Mouse (Mus musculus): ENCODE measurements around the gene Mob3b. TPM values are rescaled to one million over a fixed set of nuclear protein-coding genes. Genes with fewer than 3 reads are reported as not detected.

The Mob3b gene
- polyA plus RNA-seq, 1 experiment, result 3.3 TPM

DNA sequence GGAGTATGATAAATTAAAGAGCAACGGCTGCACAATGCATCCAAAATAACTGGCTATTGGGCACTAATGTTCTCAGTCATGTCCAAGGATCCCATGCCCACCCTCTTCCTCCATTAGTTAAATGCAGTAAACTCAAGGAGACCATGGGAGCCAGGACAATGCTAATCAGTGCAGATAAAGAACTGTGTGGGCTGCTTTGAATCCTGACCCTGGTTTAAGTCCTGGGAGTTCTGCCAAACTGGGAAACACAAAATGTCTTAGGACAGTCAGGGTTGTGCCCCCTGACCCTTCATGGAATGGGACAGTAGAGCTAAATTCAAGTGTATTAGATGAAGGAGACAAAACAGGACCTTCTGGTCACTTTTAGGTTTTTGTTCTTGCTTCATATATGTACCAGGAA, 117.0 kb downstream of the Mob3b start:
- Histone ChIP-seq H3K4me3 (ENCODE audit: insufficient read depth, low read depth, low read length) (no peak overlapping the region), H3K4me1 (ENCODE audit: control insufficient read depth, insufficient read depth, insufficient read length, low read length) (no peaks in the 10 kb centered on the region), H3K27ac (replicated peaks; ENCODE audit: low read depth, low read length) (no peak overlapping the region)

DNA sequence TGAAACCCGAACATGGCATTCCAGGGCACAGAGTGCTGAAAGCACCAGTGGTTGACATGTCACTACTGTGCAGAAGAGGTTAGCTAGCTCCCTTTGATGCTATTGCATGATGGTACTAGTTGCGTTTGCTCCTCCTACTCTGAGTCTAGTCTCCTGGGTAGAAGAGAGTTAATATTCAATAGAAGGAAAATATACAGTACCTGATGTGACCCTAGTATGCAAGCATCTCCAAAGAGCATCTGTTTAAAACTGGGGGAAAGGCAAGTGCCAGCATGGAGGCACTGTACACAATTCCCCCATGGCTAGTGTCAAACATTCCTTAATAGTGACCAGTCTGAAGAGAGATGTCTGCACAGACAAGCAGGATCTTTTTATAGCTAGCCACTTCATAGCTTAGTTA, 119.5 kb downstream of the Mob3b start:
- H3K4me3 ChIP-seq (ENCODE audit: insufficient read depth, low read depth, low read length), result no peak overlapping the region
- no peak overlapping the region for H3K27ac ChIP-seq (replicated peaks; ENCODE audit: low read depth, low read length)
- no peaks in the 10 kb centered on the region; the same call in 1 of the 2 replicates for H3K4me1 ChIP-seq (ENCODE audit: control insufficient read depth, insufficient read depth, insufficient read length, low read length)

DNA sequence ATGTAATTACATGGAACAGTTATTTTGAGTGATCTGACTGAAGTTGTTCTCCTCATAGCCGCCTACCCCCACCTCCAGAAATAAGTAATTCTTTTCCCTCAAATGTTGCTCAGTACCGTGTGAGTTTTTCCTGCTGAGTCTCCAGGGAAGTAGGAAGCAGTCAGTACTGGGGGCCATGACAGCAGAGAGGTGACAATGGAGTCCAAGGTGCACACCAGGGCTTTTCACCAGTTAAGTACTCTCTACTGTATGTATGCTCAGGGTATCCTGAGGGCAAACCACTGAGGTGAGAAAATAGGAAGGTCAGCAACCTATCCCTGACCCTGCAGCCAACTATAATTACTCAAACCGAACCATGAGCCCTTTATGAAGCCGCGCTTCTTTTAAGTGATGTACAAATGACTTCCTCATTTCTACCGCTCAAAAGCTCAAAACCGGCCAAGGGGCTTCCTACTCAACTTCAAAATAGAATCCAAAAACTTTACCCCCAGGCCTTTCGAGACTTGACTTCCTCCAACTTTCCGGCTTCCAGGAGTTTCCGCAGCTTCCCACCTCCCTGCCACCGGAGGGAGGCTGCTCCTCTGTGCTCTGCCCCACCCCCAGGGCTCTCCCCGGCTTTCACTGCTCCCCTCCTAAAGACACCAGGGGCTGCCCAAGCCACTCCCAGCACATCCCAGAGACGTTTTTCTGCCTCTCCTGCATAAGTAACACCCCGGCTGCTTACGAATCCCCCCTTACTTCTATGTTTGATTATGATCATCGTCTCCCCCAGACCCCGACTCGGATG, 122.6 kb downstream of the Mob3b start:
- Histone ChIP-seq H3K4me1 (ENCODE audit: control insufficient read depth, insufficient read depth, insufficient read length, low read length) (no peaks in the 10 kb centered on the region; the same call in 1 of the 2 replicates), H3K27ac (replicated peaks; ENCODE audit: low read depth, low read length) (no peak overlapping the region), H3K4me3 (ENCODE audit: insufficient read depth, low read depth, low read length) (no peak overlapping the region)

DNA sequence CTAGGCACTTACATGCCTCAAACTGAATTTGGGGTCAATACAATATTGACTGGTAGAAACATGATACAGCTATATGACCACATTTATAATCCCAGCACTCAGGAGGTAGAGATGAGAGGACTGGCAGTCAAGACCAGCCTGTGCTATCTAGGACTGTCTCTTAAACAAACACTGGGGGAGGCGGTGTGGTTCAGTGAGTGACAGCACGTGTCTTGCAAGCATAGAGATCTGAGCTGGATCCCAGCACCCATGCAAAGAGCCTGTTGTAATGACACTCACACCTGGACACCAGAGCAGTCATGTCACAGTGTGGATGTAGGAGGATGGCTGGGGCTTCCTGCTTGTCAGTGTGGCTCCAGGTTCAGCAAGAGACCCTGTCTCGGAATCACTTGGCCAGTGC, 124.5 kb downstream of the Mob3b start:
- Histone ChIP-seq H3K27ac (replicated peaks; ENCODE audit: low read depth, low read length) (no peak overlapping the region), H3K4me1 (ENCODE audit: control insufficient read depth, insufficient read depth, insufficient read length, low read length) (no peaks in the 10 kb centered on the region; the same call in 1 of the 2 replicates), H3K4me3 (ENCODE audit: insufficient read depth, low read depth, low read length) (no peak overlapping the region)

DNA sequence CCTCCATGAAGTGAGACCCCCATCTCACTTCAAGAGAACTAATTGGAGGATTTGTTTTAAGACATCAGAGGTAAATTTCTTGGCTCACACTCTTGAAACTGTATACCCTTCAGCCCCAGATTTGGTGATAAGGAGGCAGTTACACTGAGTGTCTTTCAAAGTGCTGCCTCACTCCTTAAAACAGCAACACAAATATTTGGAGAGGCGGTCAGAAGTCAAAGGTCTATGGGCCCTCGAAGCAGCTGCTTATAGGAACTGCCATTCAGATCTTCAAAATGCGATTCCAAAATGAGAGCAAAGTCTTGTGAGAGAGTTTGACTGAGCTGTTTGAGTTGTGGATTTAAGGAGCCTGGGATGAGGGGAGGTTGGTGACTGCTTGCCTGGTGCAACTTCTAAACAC, 125.7 kb downstream of the Mob3b start:
- no peaks in the 10 kb centered on the region; the same call in 1 of the 2 replicates for H3K4me1 ChIP-seq (ENCODE audit: control insufficient read depth, insufficient read depth, insufficient read length, low read length)
- no peak overlapping the region for H3K4me3 ChIP-seq (ENCODE audit: insufficient read depth, low read depth, low read length)
- H3K27ac ChIP-seq (replicated peaks; ENCODE audit: low read depth, low read length), result no peak overlapping the region

DNA sequence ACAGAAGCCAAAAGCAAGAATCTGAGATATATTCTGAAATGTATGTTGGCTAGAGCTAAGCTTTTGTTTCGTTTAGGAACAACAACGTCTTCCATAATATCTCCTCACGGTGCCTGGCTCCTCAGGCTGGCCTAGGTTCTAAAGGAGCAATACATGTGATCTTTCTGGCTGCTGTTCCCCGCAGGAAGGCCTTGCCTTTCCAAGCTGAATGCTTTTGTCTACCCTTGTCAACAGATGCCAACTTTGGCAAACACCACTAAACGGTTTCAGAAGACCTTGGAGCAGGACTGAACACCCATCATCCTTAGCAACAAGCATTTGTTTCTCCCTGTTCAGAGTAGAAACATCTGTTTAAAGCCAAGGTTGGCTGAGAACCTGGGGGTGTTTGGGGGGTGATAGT, 126.1 kb downstream of the Mob3b start:
- Histone ChIP-seq H3K4me3 (ENCODE audit: insufficient read depth, low read depth, low read length) (no peak overlapping the region), H3K27ac (replicated peaks; ENCODE audit: low read depth, low read length) (no peak overlapping the region)

DNA sequence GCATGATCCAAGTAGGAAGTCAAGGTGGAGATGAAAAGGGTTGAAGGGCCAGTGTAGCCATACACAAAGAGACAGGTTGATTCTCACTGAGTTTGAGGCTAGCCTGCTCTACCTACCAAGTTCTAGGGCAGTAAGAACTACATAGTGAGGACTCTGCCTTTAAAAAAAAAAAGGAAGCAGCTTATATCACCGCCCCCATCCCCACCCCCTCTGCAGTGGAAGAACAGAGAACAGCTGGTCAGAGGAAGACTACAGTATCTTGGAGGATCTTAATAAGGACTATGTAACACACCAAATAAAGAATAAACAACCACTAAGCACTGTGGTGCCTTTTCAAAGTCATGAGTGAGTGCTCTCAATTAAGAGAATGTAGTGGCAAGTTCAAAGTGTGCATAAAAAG, 138.9 kb downstream of the Mob3b start:
- no peak overlapping the region for H3K4me3 ChIP-seq (ENCODE audit: insufficient read depth, low read depth, low read length)
- H3K4me1 ChIP-seq (ENCODE audit: control insufficient read depth, insufficient read depth, insufficient read length, low read length), result no peaks in the 10 kb centered on the region; the same call in none of the 2 replicates
- H3K27ac ChIP-seq (replicated peaks; ENCODE audit: low read depth, low read length), result no peak overlapping the region

More for the DNA sequence above, 126.1 kb downstream of the Mob3b start:
- H3K4me1 ChIP-seq (ENCODE audit: control insufficient read depth, insufficient read depth, insufficient read length, low read length), result no peaks in the 10 kb centered on the region; the same call in 1 of the 2 replicates

DNA sequence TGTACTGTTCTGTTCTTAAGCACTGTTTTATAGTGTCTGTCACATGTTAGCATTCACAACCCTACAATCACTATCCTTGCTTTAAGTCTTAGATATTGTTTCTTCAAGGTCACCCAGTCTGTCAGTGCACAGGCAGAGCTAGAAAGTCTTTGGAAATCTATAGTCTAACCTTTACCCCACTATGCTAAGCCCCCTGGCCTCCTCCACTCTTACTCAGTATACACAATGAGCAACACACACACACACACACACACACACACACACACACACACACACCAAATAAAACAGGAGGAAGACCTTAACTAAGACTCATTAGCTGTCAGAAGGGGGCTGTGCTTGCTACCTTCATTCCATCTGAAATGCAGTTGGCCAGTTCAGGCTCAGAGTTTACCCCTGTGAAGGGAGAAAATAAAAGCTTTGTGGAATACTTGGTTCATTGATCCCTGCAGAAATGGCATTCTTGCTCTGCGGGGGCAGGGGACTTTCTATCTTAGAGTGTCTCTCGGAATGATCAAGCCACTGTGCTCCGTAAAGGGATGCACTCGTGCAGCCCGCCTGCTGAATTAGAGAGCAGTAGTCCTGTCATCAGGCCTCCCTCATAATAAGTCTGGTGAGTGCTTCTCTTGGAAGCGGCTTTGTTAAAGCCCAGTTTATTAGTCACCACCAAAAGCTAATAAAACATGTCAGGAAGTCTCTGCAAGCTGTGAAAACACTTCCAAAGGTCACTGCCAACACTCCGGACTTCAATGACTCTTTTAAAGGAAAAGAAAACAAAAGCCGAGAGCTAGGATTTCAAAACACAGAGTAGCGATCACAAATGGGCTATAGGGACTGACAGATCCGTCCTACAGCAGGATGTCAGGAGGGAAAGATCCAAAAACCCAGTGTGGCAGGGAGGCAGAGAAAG, 144.6 kb downstream of the Mob3b start:
- Histone ChIP-seq H3K4me3 (ENCODE audit: insufficient read depth, low read depth, low read length) (0 out of 2 replicates have a peak overlapping the region, but pooled peaks have one; percentile 17), H3K27ac (replicated peaks; ENCODE audit: low read depth, low read length) (no peak overlapping the region), H3K4me1 (ENCODE audit: control insufficient read depth, insufficient read depth, insufficient read length, low read length) (peaks cover 7% of the 10 kb centered on the region; the same call in 1 of the 2 replicates)

DNA sequence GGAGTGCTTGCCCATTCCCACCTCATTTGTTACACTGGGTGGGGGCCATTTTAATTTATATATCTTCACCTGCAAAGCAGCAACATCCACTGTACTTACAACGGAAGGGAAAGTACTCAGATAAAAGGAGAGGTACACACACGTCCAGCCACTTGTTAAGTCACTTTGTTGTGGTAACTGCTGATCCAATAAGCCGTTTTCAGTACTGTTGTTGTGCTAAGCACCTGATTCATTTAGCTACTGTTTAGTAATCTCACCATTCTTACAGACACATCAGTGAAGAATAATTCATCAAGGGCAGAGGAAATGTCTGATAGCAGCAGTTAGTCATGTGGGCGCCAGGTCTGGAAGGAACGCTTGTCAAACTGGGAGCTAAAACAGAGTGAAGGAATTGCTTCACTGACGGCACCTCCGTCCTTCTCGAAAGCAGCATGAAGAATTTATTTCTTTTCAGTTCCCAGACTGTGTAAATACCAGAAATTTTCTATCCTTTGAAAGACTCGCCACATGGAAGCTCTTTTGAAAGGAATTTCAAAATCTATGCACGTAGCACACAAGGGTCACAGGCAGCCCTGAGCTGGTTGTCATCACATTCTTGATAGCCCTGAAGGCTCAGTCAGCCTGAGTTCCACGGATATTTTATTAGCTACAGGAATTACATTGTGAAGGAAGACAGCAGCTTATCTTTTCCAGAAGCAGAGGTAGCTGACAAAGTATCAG, 150.6 kb downstream of the Mob3b start:
- no peak overlapping the region for H3K27ac ChIP-seq (replicated peaks; ENCODE audit: low read depth, low read length)
- H3K4me3 ChIP-seq (ENCODE audit: insufficient read depth, low read depth, low read length), result no peak overlapping the region
- no peaks in the 10 kb centered on the region; the same call in 1 of the 2 replicates for H3K4me1 ChIP-seq (ENCODE audit: control insufficient read depth, insufficient read depth, insufficient read length, low read length)

DNA sequence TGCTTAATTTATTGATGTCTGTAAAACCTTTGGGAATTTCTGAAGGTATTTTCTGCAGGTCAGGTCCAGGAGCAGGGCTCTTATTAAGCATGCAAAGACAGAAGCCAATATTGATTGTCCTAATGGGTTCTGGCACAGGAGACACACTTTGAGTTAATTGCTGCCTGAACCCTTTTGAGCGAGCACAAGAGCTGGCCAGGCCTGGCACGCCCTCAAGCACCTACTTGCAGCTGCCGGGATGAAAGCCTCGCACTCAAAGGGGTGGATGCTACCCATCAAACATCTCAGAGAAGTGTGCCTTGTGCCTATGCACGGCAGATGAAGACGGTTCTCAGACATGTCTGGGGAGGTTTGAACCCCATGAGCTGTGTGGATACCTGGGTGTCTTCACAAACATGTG, 151.2 kb downstream of the Mob3b start:
- Histone ChIP-seq H3K4me3 (ENCODE audit: insufficient read depth, low read depth, low read length) (no peak overlapping the region), H3K4me1 (ENCODE audit: control insufficient read depth, insufficient read depth, insufficient read length, low read length) (no peaks in the 10 kb centered on the region; the same call in 1 of the 2 replicates), H3K27ac (replicated peaks; ENCODE audit: low read depth, low read length) (no peak overlapping the region)

DNA sequence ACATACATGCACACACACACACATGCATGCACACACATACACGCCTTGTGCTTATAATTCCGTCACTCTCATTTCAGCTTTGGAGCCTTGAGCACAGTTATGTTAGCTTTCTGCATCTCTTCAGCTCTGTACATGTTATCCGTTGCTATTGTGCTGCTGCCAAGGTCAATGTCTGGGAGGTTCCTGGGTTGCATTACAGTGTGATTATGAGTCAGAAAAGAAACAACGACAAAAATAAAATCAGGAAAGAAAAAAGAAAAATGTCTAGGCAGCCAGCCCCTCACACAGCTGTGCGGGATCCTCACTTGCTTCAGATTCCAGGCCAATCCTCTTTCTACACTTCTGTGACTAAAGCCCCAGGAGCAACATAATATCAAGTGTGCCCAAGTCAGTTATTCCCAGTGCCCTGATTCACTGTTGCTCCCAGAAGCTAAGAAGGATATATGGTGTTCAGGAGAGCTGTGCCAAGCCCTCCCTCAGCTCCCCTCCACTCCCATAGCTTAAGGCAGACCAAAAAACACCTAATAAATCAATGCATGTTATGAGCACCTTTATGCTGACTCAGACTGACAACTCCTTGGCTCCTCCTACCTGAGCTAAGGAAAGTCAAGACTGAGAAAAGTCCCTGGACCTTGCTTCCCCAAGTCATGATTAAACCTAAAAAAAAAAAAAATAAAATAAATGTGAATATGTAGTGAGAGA, 152.1 kb downstream of the Mob3b start:
- no peak overlapping the region for H3K27ac ChIP-seq (replicated peaks; ENCODE audit: low read depth, low read length)
- H3K4me3 ChIP-seq (ENCODE audit: insufficient read depth, low read depth, low read length), result no peak overlapping the region

DNA sequence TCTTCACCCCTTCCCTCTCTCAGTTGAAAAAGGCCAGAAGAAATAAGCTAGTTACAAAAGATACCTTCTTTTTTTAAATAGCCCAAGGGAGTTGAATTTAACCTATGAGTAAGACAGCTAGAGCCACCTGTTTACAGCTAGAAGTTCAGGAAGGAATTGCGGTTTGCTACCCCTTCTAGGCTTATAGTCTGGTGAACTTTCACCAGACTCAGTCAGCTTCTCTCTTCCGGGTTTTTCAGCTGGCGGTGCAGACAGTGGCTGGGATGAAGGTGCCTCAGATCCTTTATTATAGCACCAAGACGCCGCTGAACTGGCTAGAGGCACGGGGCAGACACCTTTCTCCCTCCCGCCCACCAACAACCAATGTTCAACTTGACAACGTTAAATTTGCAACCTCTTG, 152.8 kb downstream of the Mob3b start:
- no peaks in the 10 kb centered on the region; the same call in 1 of the 2 replicates for H3K4me1 ChIP-seq (ENCODE audit: control insufficient read depth, insufficient read depth, insufficient read length, low read length)
- no peak overlapping the region for H3K27ac ChIP-seq (replicated peaks; ENCODE audit: low read depth, low read length)
- no peak overlapping the region for H3K4me3 ChIP-seq (ENCODE audit: insufficient read depth, low read depth, low read length)

More for the DNA sequence above, 152.1 kb downstream of the Mob3b start:
- no peaks in the 10 kb centered on the region; the same call in 1 of the 2 replicates for H3K4me1 ChIP-seq (ENCODE audit: control insufficient read depth, insufficient read depth, insufficient read length, low read length)

DNA sequence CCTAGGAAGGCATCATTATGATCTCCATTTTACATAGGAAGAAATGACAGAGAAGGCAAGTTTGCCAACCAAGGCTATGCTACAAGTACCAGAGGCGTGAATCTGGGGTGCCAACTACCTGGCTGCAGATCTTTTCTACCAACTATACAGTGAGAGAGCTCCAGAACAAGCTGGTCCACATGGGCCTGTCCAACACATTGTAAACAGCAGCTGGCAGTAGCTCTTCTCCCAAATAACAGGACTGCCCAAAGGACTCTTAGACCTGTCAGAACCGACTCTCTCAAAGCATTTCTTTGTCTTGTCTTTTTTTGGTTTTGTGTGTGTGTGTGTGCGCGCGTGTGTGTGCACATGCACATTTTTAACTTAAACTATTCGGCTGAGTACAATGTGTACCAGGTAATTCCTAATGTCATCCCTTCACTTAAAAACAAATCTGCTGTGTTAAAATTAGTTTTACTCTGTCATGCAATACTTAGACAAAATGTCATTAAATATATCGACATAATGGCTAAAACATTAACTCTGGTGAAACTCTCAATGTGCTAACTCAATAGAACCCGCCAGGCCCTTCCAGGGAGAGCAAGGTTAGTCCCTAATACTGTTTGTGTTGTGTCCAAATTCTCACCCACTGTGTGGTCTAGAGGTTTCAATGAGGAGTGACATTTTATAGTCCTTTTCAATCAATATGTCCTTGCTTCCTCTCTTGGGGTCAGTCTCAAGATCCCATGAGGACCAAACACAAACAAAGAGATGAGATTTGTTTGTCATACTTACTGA, 153.5 kb downstream of the Mob3b start:
- H3K27ac ChIP-seq (replicated peaks; ENCODE audit: low read depth, low read length), result no peak overlapping the region

DNA sequence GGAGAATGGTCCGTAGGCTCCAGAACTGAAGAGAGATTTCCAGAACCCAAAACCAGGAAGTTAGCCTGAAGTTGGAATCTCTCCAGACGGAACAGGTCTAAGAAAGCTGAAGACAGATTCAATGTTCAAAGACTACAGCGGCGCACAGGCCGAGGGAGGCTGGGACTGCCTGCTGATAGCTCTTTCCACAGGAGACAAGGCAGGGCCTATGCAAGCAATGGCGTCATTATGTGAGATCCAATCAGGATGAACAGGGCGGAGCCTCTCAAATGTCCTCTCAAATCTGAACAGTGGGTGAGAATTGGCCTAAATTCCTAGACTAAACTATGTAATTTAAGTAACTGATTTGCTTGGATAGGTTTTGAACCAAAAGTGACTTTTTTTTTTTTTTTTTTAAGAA, 160.7 kb downstream of the Mob3b start:
- no peaks in the 10 kb centered on the region for H3K4me1 ChIP-seq (ENCODE audit: control insufficient read depth, insufficient read depth, insufficient read length, low read length)
- no peak overlapping the region for H3K4me3 ChIP-seq (ENCODE audit: insufficient read depth, low read depth, low read length)
- H3K27ac ChIP-seq (replicated peaks; ENCODE audit: low read depth, low read length), result no peak overlapping the region

More for the DNA sequence above, 153.5 kb downstream of the Mob3b start:
- Histone ChIP-seq H3K4me1 (ENCODE audit: control insufficient read depth, insufficient read depth, insufficient read length, low read length) (no peaks in the 10 kb centered on the region; the same call in 1 of the 2 replicates), H3K4me3 (ENCODE audit: insufficient read depth, low read depth, low read length) (no peak overlapping the region)
